Mouse (Mus musculus) liver, adult (tissue): ENCODE measurements around the gene Nop2.

ENCODE experiments used
- GATA4 ChIP-seq: IDR thresholded peaks from 2 replicates; pipeline ENCODE4 v1.6.1; 2014; ENCODE audit warnings: mild to moderate bottlenecking, low read length; ENCODE audit not compliant: insufficient replicate concordance

Gene Nop2

DNA sequence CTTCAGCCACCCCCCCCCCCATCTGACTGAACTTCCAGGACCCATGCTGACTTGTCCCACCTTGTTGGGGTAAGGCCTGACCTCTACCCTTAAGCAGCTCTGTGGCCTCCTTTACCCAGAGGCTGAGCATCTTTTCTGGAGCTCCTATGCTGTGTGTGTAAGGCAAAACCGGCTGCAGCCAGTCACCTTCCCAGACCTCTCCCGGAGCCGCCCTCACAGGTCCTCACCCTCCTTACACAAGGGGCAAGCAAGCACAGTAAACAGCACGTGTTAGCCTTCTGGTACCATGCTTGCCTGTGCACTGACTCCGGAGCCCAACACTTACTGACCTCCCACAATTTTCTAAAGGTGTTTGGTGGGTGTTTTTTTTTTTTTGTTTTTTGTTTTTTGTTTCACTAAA, 43.8 kb downstream of the Nop2 start:
- TF ChIP-seq GATA4, result no peak

GRCm38 (mm10) chr6:125179601-125180000, 47.9 kb downstream of the Nop2 start:
- no peak for TF ChIP-seq GATA4

GRCm38 (mm10) chr6:125182133-125182532, 50.4 kb downstream of the Nop2 start:
- no peak for TF ChIP-seq GATA4

- TF ChIP-seq GATA4, result no peak
Observed at GRCm38 (mm10) chr6:125186203-125186602, 54.5 kb downstream of the Nop2 start.

- no peak for TF ChIP-seq GATA4
Observed at GRCm38 (mm10) chr6:125190816-125191215, 59.1 kb downstream of the Nop2 start.

GRCm38 (mm10) chr6:125191332-125192015, 59.8 kb downstream of the Nop2 start, which contains the start of the genes Ncapd2 and Mrpl51:
Ncapd2 (minus strand) TSS chr6:125191701.
Mrpl51 (plus strand) TSS chr6:125191801.
- no peak for TF ChIP-seq GATA4

DNA sequence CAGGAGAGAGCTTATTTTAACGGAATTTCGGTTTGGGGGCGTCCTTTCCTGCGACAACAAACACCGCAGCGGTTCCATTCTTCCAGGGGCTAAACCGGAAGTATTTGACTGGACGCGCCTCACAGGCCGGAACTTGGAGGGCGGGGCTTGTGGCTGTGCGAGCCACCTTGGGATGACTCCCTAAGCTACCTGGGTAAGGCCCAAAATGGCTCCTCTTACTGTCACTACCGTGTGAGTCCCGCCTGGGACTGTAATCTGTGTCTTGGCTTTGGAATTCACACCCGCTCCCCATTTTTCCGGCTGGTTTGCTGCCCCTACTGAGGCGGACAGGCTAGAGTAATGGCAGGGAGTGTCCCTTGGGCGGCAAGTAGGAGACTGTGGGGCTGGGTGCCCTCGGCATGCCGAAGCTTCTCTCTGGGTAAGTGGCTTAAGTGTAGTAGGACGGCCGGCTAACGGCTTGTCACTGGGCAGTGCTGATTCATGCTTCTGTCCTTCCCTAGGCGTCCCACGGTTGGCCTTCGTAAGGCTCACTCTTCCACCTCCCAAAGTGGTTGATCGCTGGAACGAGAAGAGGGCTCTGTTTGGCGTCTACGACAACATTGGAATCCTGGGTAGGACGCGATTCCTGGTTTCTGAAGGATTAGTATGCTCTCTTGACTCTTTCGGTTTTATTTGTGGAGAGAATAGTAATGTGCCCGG, 60.5 kb downstream of the Nop2 start:
- TF ChIP-seq GATA4, result no peak

DNA sequence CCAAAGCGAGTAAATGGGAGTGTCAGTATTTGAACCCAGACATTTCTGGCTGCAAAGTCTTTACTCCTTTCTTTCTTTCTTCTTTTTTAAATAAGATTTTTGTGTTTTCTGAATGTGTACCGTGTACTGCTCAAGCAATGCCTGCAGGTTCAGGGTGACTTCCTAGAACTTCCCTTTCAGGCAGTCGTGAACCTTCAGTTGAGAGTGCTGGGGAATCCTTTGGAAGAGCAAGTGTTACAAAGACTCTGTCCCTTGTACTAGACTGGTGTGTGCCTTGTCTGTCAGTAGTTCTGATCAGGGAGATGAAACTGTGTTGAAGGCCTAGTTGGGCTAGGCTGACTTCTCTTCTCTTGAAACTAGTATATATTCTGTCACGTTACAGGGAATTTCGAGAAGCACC, 61.1 kb downstream of the Nop2 start:
- no peak for TF ChIP-seq GATA4

- no peak for TF ChIP-seq GATA4
Observed at GRCm38 (mm10) chr6:125193390-125193789, 61.7 kb downstream of the Nop2 start.
